Mouse (Mus musculus) liver, embryonic 11.5 days (tissue): ENCODE measurements around the gene Atg7. TPM values are rescaled to one million over a fixed set of nuclear protein-coding genes. Genes with fewer than 3 reads are reported as not detected.

Source experiments
- ATAC-seq: fragments of 200-750 bp; cut with Nextera tagmentation; replicated peaks from 2 replicates; pipeline ENCODE4 v1.8.0; 2017; ENCODE audit warnings: moderate number of reproducible peaks, mild to moderate bottlenecking, moderate TSS enrichment, moderate library complexity; ENCODE audit not compliant: low FRiP score
- DNase-seq: peaks from one replicate; pipeline ENCODE4 v3.0.0-alpha.2; 2017; ENCODE audit warnings: low spot score
- H3K27ac ChIP-seq: fragments of 300-500 bp; sonication (generic); 2 replicates; pipeline ENCODE4 v1.5.1; 2014; ENCODE audit warnings: mild to moderate bottlenecking, low read depth, low read length, control low read depth
- H3K27me3 ChIP-seq: fragments of 300-500 bp; sonication (generic); replicated peaks from 2 replicates; pipeline ENCODE4 v1.6.1; 2014; ENCODE audit warnings: low read length, mixed read lengths; ENCODE audit not compliant: control insufficient read depth, insufficient read depth
- H3K36me3 ChIP-seq: fragments of 300-500 bp; sonication (generic); 2 replicates; pipeline ENCODE4 v1.6.1; 2014; ENCODE audit warnings: mild to moderate bottlenecking, low read length, moderate library complexity, mixed read lengths; ENCODE audit not compliant: control insufficient read depth, insufficient read depth
- H3K4me1 ChIP-seq: fragments of 300-500 bp; sonication (generic); replicated peaks from 2 replicates; pipeline ENCODE4 v1.6.1; 2014; ENCODE audit warnings: low read length, mixed read lengths; ENCODE audit not compliant: control insufficient read depth, insufficient read depth
- H3K4me2 ChIP-seq: fragments of 300-500 bp; sonication (generic); 2 replicates; pipeline ENCODE4 v1.6.1; 2014; ENCODE audit warnings: mild to moderate bottlenecking, control low read depth, moderate library complexity
- H3K4me3 ChIP-seq: fragments of 300-500 bp; sonication (generic); 2 replicates; pipeline ENCODE4 v1.5.1; 2014; ENCODE audit warnings: low read depth, low read length, control low read depth
- H3K9ac ChIP-seq: fragments of 300-500 bp; sonication (generic); 2 replicates; pipeline ENCODE4 v1.6.1; 2014; ENCODE audit warnings: low read depth, low read length, control low read depth
- H3K9me3 ChIP-seq: fragments of 300-500 bp; sonication (generic); 2 replicates; pipeline ENCODE4 v1.6.1; 2016; ENCODE audit warnings: low read length, inconsistent platforms, mixed read lengths; ENCODE audit not compliant: control insufficient read depth
- WGBS: fragments of 180-500 bp; shearing (Covaris S2); extraction: QIAGEN DNeasy Blood & Tissue Kit; methylation state at CpG from one replicate; pipeline ENCODE4 v1.1.7; 2014; 5-methylcytosine and 5-hydroxymethylcytosine counted together
- polyA plus RNA-seq: library from polyadenylated mRNA; unstranded; fragments of >200 nt; fragmentation: Nextera tagmentation; extraction: Ambion mirVana; gene quantifications from 2 replicates; pipeline ENCODE4 v1.2.1, GENCODE M21; 2014

Atg7 gene
- polyA plus RNA-seq, 1 experiment from 2014 or later, result 20.8 TPM

- Histone ChIP-seq H3K9me3 (no peaks in the 10 kb centered on the region), H3K4me2 (no peak overlapping the region), H3K9ac (no peak overlapping the region), H3K4me1 (no peaks in the 10 kb centered on the region), H3K36me3 (no peaks in the 10 kb centered on the region), H3K27me3 (peaks cover 9% of the 10 kb centered on the region; the same call in 1 of the 2 replicates), H3K27ac (no peak overlapping the region), H3K4me3 (no peak overlapping the region)
- ATAC-seq (no peak), DNase-seq (no peak)
- WGBS, result 74% methylated on average over 3 of the region's 3 CpGs
Measured at GRCm38 (mm10) chr6:114733681-114734080, 90.8 kb downstream of the Atg7 start.

- peaks cover 9% of the 10 kb centered on the region; the same call in 1 of the 2 replicates for H3K27me3 ChIP-seq
- H3K36me3 ChIP-seq, result no peaks in the 10 kb centered on the region
- H3K9ac ChIP-seq, result no peak overlapping the region
- H3K4me1 ChIP-seq, result no peaks in the 10 kb centered on the region
- 83% methylated on average over 3 of the region's 3 CpGs for WGBS
- H3K27ac ChIP-seq, result no peak overlapping the region
- no peak overlapping the region for H3K4me3 ChIP-seq
- ATAC-seq, result no peak
- no peak overlapping the region for H3K4me2 ChIP-seq
- no peak for DNase-seq
- no peaks in the 10 kb centered on the region for H3K9me3 ChIP-seq
Measured at GRCm38 (mm10) chr6:114735054-114735453, 92.2 kb downstream of the Atg7 start.

- Histone ChIP-seq H3K4me2 (no peak overlapping the region), H3K4me1 (no peaks in the 10 kb centered on the region), H3K9ac (no peak overlapping the region), H3K9me3 (no peaks in the 10 kb centered on the region), H3K36me3 (no peaks in the 10 kb centered on the region), H3K27ac (no peak overlapping the region), H3K4me3 (no peak overlapping the region), H3K27me3 (peaks cover 9% of the 10 kb centered on the region; the same call in 1 of the 2 replicates)
- WGBS, result 82% methylated on average over 9 of the region's 9 CpGs
- DNase-seq, result no peak
- no peak for ATAC-seq
Measured at GRCm38 (mm10) chr6:114736355-114736754, 93.5 kb downstream of the Atg7 start.

GRCm38 (mm10) chr6:114737181-114737580, 94.3 kb downstream of the Atg7 start:
- H3K4me3 ChIP-seq, result no peak overlapping the region
- no peak for ATAC-seq
- no peaks in the 10 kb centered on the region for H3K4me1 ChIP-seq
- 83% methylated on average over 11 of the region's 11 CpGs for whole genome bisulfite sequencing
- no peak for DNase-seq
- no peaks in the 10 kb centered on the region for H3K36me3 ChIP-seq
- no peak overlapping the region for H3K9ac ChIP-seq
- no peaks in the 10 kb centered on the region for H3K9me3 ChIP-seq
- no peak overlapping the region for H3K27ac ChIP-seq
- H3K4me2 ChIP-seq, result no peak overlapping the region
- H3K27me3 ChIP-seq, result peaks cover 9% of the 10 kb centered on the region; the same call in 1 of the 2 replicates

GRCm38 (mm10) chr6:114737931-114738759, 95.2 kb downstream of the Atg7 start:
- Histone ChIP-seq H3K9me3 (no peaks in the 10 kb centered on the region), H3K4me3 (peak overlapping the region; percentile 32), H3K4me1 (no peaks in the 10 kb centered on the region), H3K36me3 (no peaks in the 10 kb centered on the region), H3K27ac (no peak overlapping the region), H3K4me2 (peak overlapping the region; percentile 59), H3K9ac (peak overlapping the region; percentile 28; the same call in 1 of the 2 replicates), H3K27me3 (peaks cover 9% of the 10 kb centered on the region; the same call in 1 of the 2 replicates)
- ATAC-seq (no peak), DNase-seq (no peak)
- 30% methylated on average over 46 of the region's 46 CpGs for WGBS

GRCm38 (mm10) chr6:114738760-114739112, 95.8 kb downstream of the Atg7 start:
- Histone ChIP-seq H3K4me2 (peak overlapping the region; percentile 59; the same call in 1 of the 2 replicates), H3K4me3 (no peak overlapping the region), H3K4me1 (no peaks in the 10 kb centered on the region), H3K27ac (no peak overlapping the region), H3K36me3 (no peaks in the 10 kb centered on the region), H3K27me3 (peaks cover 9% of the 10 kb centered on the region; the same call in 1 of the 2 replicates), H3K9me3 (no peaks in the 10 kb centered on the region), H3K9ac (no peak overlapping the region)
- DNase-seq (no peak), ATAC-seq (no peak)
- WGBS, result 91% methylated on average over 4 of the region's 4 CpGs

- ATAC-seq, result no peak
- 76% methylated on average over 12 of the region's 12 CpGs for WGBS
- no peaks in the 10 kb centered on the region for H3K36me3 ChIP-seq
Measured at GRCm38 (mm10) chr6:114742209-114743003, 99.5 kb downstream of the Atg7 start.

GRCm38 (mm10) chr6:114743126-114743525, 100.2 kb downstream of the Atg7 start:
- Histone ChIP-seq H3K9me3 (no peaks in the 10 kb centered on the region), H3K36me3 (no peaks in the 10 kb centered on the region), H3K27ac (no peak overlapping the region), H3K4me1 (no peaks in the 10 kb centered on the region), H3K27me3 (0 out of 2 replicates have a peak, but pooled peaks cover 3% of the 10 kb centered on the region), H3K9ac (no peak overlapping the region), H3K4me3 (no peak overlapping the region), H3K4me2 (no peak overlapping the region)
- DNase-seq (no peak), ATAC-seq (no peak)
- WGBS, result 89% methylated on average over 8 of the region's 8 CpGs

More at GRCm38 (mm10) chr6:114742209-114743003, 99.5 kb downstream of the Atg7 start:
- Histone ChIP-seq H3K4me3 (no peak overlapping the region), H3K9ac (no peak overlapping the region), H3K4me2 (no peak overlapping the region), H3K4me1 (no peaks in the 10 kb centered on the region), H3K27ac (no peak overlapping the region), H3K9me3 (no peaks in the 10 kb centered on the region), H3K27me3 (0 out of 2 replicates have a peak, but pooled peaks cover 5% of the 10 kb centered on the region)
- DNase-seq, result no peak
